Mouse (Mus musculus) liver, embryonic 15.5 days (tissue): ENCODE data around the gene Sar1b. TPM values are rescaled to one million over a fixed set of nuclear protein-coding genes. Genes with fewer than 3 reads are reported as not detected.
A peak's percentile ranks its signal among the peaks of the same experiment; 100 is the strongest.
"Not testable (repeated sequence)": the region's sequence is repeated elsewhere in the genome, so short reads cannot be mapped to it uniquely, and the experiment has no call there.

Experiments used
- ATAC-seq: fragments of 200-750 bp; cut with Nextera tagmentation; 2 replicates; pipeline ENCODE4 v1.8.0; 2017; ENCODE audit warnings: moderate number of reproducible peaks, mild to moderate bottlenecking, moderate library complexity; ENCODE audit not compliant: insufficient read depth
- H3K27ac ChIP-seq: fragments of 300-500 bp; sonication (generic); replicated peaks from 2 replicates; pipeline ENCODE4 v1.5.1; 2015; ENCODE audit warnings: mild to moderate bottlenecking, inconsistent platforms
- H3K27me3 ChIP-seq: fragments of 300-500 bp; sonication (generic); 2 replicates; pipeline ENCODE4 v1.6.1; 2015; ENCODE audit warnings: mild to moderate bottlenecking, inconsistent platforms
- H3K36me3 ChIP-seq: fragments of 300-500 bp; sonication (generic); replicated peaks from 2 replicates; pipeline ENCODE4 v1.6.1; 2015; ENCODE audit warnings: moderate library complexity, mild to moderate bottlenecking, inconsistent platforms
- H3K4me1 ChIP-seq: fragments of 300-500 bp; sonication (generic); replicated peaks from 2 replicates; pipeline ENCODE4 v1.6.1; 2015; ENCODE audit warnings: inconsistent platforms
- H3K4me2 ChIP-seq: fragments of 300-500 bp; sonication (generic); 2 replicates; pipeline ENCODE4 v1.6.1; 2015; ENCODE audit warnings: moderate library complexity, mild to moderate bottlenecking, inconsistent platforms
- H3K4me3 ChIP-seq: fragments of 300-500 bp; sonication (generic); replicated peaks from 2 replicates; pipeline ENCODE4 v1.5.1; 2015; ENCODE audit warnings: mild to moderate bottlenecking, inconsistent platforms
- H3K9ac ChIP-seq: fragments of 300-500 bp; sonication (generic); 2 replicates; pipeline ENCODE4 v1.6.1; 2015; ENCODE audit warnings: moderate library complexity, mild to moderate bottlenecking, inconsistent platforms
- H3K9me3 ChIP-seq: fragments of 300-500 bp; sonication (generic); replicated peaks from 2 replicates; pipeline ENCODE4 v1.6.1; 2016; ENCODE audit warnings: inconsistent platforms
- WGBS: fragments of 180-500 bp; shearing (Covaris S2); methylation state at CpG from one replicate; pipeline ENCODE4 v1.1.7; 2015; ENCODE audit warnings: mixed read lengths; ENCODE audit not compliant: insufficient replicate concordance; 5-methylcytosine and 5-hydroxymethylcytosine counted together
- polyA plus RNA-seq: library from polyadenylated mRNA; unstranded; fragments of >200 nt; fragmentation: Nextera tagmentation; extraction: Ambion mirVana; gene quantifications from 2 replicates; pipeline ENCODE4 v1.2.1, GENCODE M21; 2015

The Sar1b gene
- polyA plus RNA-seq, 1 experiment from 2014 or later: 77.0 TPM

DNA sequence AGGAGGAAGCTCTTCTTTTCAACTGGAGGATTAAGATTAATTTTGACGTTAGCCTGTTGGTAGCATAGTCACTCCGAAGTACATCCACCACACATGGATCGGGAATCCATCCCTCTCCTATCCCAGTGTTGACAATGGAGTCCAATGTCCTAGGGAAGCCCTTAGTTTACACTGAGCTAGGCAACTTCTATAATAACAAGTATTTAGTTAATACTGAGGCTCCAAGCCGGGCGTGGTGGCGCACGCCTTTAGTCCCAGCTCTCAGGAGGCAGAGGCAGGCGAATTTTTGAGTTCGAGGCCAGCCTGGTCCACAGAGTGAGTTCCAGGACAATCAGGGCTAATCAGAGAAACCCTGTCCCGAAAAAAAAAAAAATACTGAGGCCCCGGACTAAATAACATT lies 6.5 kb upstream of the Sar1b start:
- ATAC-seq: no peak
- Histone ChIP-seq H3K9me3 (no peaks in the 10 kb centered on the region), H3K4me1 (peaks cover 52% of the 10 kb centered on the region), H3K4me2 (peak overlapping the region; percentile 92), H3K27ac (peak overlapping the region; percentile 84), H3K27me3 (peaks cover 9% of the 10 kb centered on the region; the same call in 1 of the 2 replicates), H3K9ac (peak overlapping the region; percentile 94; the same call in 1 of the 2 replicates), H3K4me3 (peak overlapping the region; percentile 97), H3K36me3 (no peaks in the 10 kb centered on the region)
- 60% methylated on average over 11 of the region's 11 CpGs for WGBS

DNA sequence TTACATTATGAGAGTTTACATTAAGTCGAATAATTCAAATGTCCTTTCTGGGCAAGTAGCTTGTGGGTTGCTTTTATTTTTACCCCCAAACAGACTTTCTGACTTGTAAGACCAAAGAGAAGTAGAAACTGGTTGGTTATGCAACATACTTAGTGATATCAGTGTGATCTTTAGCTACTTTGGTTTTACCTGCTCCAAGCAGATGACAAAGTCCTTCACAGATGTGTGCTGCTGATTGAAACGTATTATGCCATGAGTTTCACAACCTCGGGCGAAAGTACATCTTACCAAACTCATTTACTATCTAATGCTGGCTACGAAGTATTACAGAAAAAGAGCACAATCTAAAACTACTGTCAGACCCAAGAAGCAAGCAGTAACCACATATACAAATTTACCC lies 5.9 kb upstream of the Sar1b start:
- Histone ChIP-seq H3K27ac (peak overlapping the region; percentile 84), H3K9ac (no peak overlapping the region), H3K9me3 (no peaks in the 10 kb centered on the region), H3K4me2 (peak overlapping the region; percentile 92; the same call in 1 of the 2 replicates), H3K27me3 (peaks cover 9% of the 10 kb centered on the region; the same call in 1 of the 2 replicates), H3K4me3 (0 out of 2 replicates have a peak overlapping the region, but pooled peaks have one; percentile 97), H3K4me1 (peaks cover 51% of the 10 kb centered on the region), H3K36me3 (no peaks in the 10 kb centered on the region)
- WGBS: 33% methylated on average over 5 of the region's 5 CpGs
- ATAC-seq: no peak

DNA sequence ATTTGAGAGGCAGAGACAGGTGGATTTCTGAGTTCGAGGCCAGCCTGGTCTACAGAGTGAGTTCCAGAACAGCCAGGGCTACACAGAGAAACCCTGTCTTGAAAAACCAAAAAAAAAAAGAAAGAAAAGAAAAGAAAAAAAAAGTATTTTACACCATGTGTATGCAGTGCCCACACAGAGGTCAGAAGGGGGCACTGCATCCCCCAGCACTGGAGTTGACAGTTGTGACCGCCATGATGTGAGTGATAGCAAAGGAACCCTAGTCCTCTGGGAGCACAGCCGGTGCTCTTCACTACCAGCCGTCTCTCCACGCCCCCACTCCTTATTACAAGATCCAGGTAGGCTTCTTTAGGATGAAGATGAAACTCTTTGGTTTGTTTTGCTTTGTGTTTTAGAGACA lies 5.3 kb upstream of the Sar1b start:
- 0 out of 2 replicates have a peak overlapping the region, but pooled peaks have one; percentile 14 for H3K27ac ChIP-seq
- H3K27me3 ChIP-seq, H3K9ac ChIP-seq, H3K4me2 ChIP-seq, H3K4me3 ChIP-seq, H3K36me3 ChIP-seq, H3K9me3 ChIP-seq, ATAC-seq: not testable (repeated sequence)
- 77% methylated on average over 5 of the region's 5 CpGs for WGBS
- peaks cover 51% of the 10 kb centered on the region for H3K4me1 ChIP-seq

DNA sequence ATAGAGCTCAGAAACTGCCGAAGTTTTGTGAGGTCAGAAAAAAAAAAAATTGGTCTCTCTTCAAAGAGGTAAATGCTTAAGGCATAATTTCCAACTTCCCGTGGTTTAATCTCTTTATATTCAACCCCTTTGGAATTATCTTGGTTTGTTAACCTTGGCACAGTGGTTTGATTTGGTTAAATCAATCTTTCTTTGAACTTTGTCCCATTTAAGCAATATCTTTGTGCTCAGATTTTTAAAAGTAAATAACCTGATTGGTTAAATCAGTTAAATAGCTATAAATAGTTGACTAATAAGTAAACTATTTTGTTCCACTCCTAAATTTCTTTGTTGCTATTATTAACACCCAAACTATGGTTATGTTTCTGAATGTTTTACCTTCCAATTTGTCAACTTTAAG lies 4.2 kb upstream of the Sar1b start:
- H3K27ac ChIP-seq: no peak overlapping the region
- no peak overlapping the region for H3K4me3 ChIP-seq
- H3K27me3 ChIP-seq: peaks cover 9% of the 10 kb centered on the region; the same call in 1 of the 2 replicates
- no peak overlapping the region for H3K9ac ChIP-seq
- no peaks in the 10 kb centered on the region for H3K9me3 ChIP-seq
- no peak overlapping the region for H3K4me2 ChIP-seq
- no peaks in the 10 kb centered on the region for H3K36me3 ChIP-seq
- WGBS: 61% methylated on average over 2 of the region's 2 CpGs
- ATAC-seq: no peak
- peaks cover 51% of the 10 kb centered on the region for H3K4me1 ChIP-seq

DNA sequence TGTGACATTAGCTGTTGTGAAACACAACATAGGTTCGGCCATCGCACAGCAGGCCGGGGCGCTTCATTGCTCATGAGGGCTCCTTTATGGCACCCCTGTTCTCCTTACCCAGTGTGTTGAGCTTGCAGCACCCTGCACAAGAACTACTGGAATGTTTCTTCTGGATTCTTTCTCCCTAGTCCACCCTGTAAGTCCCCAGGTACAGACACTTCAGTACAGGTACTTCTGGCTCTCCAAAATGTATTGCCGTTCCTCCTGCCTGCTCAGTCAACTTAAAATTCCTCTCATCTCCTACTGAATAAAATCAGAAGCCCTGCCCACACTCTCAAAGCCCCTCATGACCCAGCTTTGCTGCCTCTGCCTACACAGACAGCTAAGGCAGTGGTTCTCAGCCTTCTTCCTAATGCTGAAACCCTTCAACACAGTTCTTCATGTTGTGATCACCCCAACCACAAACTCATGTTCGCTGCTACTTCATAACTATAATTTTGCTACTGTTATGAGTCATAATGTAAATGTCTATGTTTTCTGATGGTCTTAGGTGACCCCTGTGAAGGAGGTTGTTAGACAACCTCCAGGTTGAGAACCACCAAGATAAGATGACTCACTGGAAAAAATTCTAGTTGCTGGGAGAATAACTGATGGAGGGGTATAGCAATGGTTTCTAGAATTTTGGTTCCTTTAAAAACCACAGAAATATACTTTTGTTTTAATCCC lies 3.4 kb upstream of the Sar1b start:
- WGBS: 81% methylated on average over 6 of the region's 6 CpGs
- H3K4me2 ChIP-seq: no peak overlapping the region

DNA sequence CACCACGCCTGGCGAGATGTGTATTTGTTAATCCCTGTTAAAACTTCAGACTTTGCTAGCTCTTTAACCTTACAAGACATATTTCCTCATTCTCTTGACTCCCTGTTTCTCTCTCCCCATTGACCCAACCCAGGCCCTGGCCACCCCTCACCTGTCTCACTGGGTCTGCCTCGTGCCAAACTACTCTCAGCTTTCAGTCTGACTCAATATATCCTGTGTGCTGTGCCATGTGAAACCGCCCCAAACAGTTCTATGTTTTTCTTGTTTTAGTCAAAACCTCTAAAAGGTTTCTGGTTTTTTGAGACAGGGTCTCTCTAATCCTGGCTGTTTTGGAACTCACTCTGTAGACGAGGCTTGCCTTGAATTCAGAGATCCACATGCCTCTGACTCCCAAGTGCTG lies 2.2 kb upstream of the Sar1b start:
- Histone ChIP-seq H3K27ac (no peak overlapping the region), H3K36me3 (no peaks in the 10 kb centered on the region)
- WGBS: 55% methylated on average over 5 of the region's 5 CpGs

More for the DNA sequence above, 3.4 kb upstream of the Sar1b start:
- H3K9me3 ChIP-seq: no peaks in the 10 kb centered on the region
- no peaks in the 10 kb centered on the region for H3K36me3 ChIP-seq
- no peak overlapping the region for H3K9ac ChIP-seq
- peaks cover 9% of the 10 kb centered on the region; the same call in 1 of the 2 replicates for H3K27me3 ChIP-seq
- no peak overlapping the region for H3K4me3 ChIP-seq
- no peak overlapping the region for H3K27ac ChIP-seq
- no peak for ATAC-seq
- peaks cover 52% of the 10 kb centered on the region for H3K4me1 ChIP-seq

DNA sequence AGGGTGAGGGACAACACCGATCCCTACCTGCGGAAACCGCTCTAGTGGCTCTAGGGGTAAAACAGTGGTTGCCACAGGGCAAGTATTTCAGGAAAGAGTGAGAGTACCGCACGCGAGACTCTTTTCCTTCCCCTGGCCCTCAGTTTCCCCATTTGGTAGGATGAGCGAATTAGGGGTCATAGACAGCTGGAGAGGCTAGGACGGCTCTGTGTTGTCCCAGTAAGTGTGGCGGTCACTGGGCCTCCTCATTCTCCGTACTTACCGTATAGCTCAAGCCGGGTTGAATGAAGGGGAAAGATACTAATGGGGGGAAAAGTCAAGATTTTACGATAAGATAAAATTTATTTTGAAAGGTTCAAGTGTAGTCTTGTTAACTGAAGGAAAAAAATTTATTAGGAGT lies 468 bp downstream of the Sar1b start:
- peaks cover 9% of the 10 kb centered on the region; the same call in 1 of the 2 replicates for H3K27me3 ChIP-seq
- no peaks in the 10 kb centered on the region for H3K36me3 ChIP-seq
- peak overlapping the region; percentile 86 for H3K4me3 ChIP-seq
- ATAC-seq: peak; percentile 38
- peak overlapping the region; percentile 63; the same call in 1 of the 2 replicates for H3K27ac ChIP-seq
- H3K9me3 ChIP-seq: no peaks in the 10 kb centered on the region
- H3K4me2 ChIP-seq: peak overlapping the region; percentile 82
- 4% methylated on average over 13 of the region's 13 CpGs for WGBS
- peak overlapping the region; percentile 78 for H3K9ac ChIP-seq
- peaks cover 47% of the 10 kb centered on the region for H3K4me1 ChIP-seq

More for the DNA sequence above, 2.2 kb upstream of the Sar1b start:
- no peak overlapping the region for H3K4me2 ChIP-seq
- H3K9ac ChIP-seq: no peak overlapping the region
- H3K9me3 ChIP-seq: no peaks in the 10 kb centered on the region
- ATAC-seq: no peak
- H3K4me3 ChIP-seq: no peak overlapping the region
- H3K4me1 ChIP-seq: peaks cover 53% of the 10 kb centered on the region
- peaks cover 9% of the 10 kb centered on the region; the same call in 1 of the 2 replicates for H3K27me3 ChIP-seq

DNA sequence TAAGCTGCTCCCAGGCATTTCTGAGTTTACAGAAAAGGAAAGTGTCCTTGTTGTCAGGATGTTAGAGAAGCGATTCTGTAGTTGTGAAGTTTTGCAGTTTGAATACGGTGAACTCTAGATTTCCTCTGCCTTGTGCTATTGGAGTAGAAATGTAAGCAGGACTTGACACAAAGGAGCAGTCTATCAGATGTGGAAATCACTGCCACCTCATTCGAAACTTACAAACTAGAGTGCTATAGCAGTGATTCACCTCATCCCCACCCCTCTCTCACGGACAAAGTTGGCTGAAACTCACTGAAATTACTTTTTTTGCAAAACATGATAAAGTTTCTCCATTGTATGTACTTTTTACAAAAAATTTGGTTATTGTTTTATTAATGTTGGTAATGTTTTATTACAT lies 1.3 kb downstream of the Sar1b start:
- peaks cover 43% of the 10 kb centered on the region for H3K4me1 ChIP-seq
- H3K4me2 ChIP-seq: peak overlapping the region; percentile 82
- no peak for ATAC-seq
- peaks cover 9% of the 10 kb centered on the region; the same call in 1 of the 2 replicates for H3K27me3 ChIP-seq
- H3K36me3 ChIP-seq: no peaks in the 10 kb centered on the region
- peak overlapping the region; percentile 86 for H3K4me3 ChIP-seq
- 66% methylated on average over 4 of the region's 4 CpGs for WGBS
- no peak overlapping the region for H3K9ac ChIP-seq
- H3K9me3 ChIP-seq: no peaks in the 10 kb centered on the region
- H3K27ac ChIP-seq: no peak overlapping the region

DNA sequence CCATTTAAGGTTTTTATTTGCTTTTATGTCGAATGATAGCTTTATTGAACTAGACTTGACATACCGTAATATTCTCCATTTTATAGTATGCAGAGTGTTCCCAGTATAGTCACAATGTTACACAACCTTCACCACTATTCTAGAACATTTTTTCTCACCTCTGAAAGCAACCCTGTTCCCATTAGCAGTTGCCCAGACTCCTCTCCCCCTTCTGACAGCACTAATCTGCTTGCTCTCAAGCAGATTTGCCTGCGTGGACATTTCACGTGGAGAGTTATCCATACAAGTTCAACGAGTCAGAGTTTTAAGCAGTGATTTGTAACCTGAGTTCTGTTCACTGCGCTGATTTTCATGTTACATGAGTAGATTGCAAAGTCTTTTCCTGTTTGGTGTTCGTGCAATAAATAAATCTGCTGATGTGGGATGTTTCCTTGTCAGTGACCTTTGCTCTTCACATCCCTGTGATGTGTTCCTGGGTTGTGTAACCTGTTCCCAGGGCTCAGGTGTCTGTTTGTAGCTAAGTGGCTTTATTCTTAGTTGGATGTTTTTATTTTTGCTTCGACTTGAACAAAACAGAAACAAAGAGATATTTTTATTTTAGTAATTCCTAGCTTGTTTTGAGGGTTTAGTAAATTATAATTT lies 4.2 kb downstream of the Sar1b start:
- Histone ChIP-seq H3K9ac (no peak overlapping the region), H3K27ac (peak overlapping the region; percentile 63), H3K4me2 (peak overlapping the region; percentile 24), H3K27me3 (no peaks in the 10 kb centered on the region), H3K9me3 (no peaks in the 10 kb centered on the region), H3K4me1 (peaks cover 46% of the 10 kb centered on the region), H3K36me3 (peaks cover 3% of the 10 kb centered on the region; the same call in 1 of the 2 replicates), H3K4me3 (no peak overlapping the region)
- peak; percentile 49 for ATAC-seq
- WGBS: 57% methylated on average over 8 of the region's 8 CpGs

DNA sequence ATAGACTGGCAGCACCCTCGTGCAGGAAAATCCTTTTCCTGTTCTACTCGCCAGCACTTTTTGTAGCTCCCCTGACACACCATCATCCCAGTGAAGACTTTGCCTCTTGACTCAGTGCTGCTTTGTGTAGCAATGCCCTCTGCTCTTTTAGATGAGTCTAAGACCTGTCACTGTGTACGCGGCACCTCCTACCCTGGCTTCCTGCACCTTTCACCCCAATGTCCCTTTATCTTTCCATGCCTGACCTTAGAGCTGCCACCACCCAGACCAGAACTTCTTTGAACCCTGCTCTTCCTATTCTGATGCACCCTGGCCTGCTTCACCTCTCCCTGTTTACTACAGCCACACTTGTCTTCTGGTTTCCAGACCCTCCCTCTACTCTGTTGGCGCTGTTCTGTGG lies 4.8 kb downstream of the Sar1b start:
- Histone ChIP-seq H3K4me2 (peak overlapping the region; percentile 23), H3K27me3 (no peaks in the 10 kb centered on the region), H3K4me1 (peaks cover 40% of the 10 kb centered on the region), H3K9me3 (no peaks in the 10 kb centered on the region), H3K27ac (peak overlapping the region; percentile 80), H3K36me3 (peaks cover 3% of the 10 kb centered on the region; the same call in 1 of the 2 replicates), H3K4me3 (no peak overlapping the region), H3K9ac (no peak overlapping the region)
- WGBS: 50% methylated on average over 5 of the region's 5 CpGs
- peak; percentile 64 for ATAC-seq

DNA sequence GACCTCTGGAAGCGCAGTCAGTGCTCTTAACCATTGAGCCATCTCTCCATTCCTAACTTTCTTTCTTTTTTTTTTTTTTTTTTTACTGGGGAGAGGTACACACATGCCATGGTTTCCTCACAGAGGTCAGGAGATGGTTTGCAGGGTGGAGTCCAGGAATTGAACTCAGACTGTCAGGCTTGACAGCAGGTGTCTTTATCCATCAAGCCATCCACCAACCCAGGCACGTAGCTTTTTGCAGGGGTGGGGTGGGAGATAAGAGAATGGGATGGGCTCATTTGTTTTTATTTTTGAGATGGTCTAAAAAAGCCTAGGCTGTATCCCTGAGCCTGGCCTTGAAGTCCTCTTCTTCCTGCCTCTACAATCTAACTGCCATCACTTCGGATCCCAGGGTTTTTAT lies 12.0 kb downstream of the Sar1b start:
- 63% methylated on average over 3 of the region's 3 CpGs for WGBS
- Histone ChIP-seq H3K4me3 (no peak overlapping the region), H3K4me2 (no peak overlapping the region), H3K4me1 (peaks cover 33% of the 10 kb centered on the region), H3K27ac (peak overlapping the region; percentile 41; the same call in 1 of the 2 replicates), H3K36me3 (peaks cover 28% of the 10 kb centered on the region), H3K9ac (no peak overlapping the region), H3K9me3 (no peaks in the 10 kb centered on the region), H3K27me3 (no peaks in the 10 kb centered on the region)
- ATAC-seq: peak; percentile 34; the same call in 1 of the 2 replicates
